Mouse (Mus musculus) heart, postnatal 14 days (tissue): ENCODE results near the gene Ankrd13b. TPM values are rescaled to one million over a fixed set of nuclear protein-coding genes. Genes with fewer than 3 reads are reported as not detected.
"Not testable (repeated sequence)": the region's sequence is repeated elsewhere in the genome, so short reads cannot be mapped to it uniquely, and the experiment has no call there.

Experiments
- DNase-seq, 2 experiments: peaks; one replicate each; pipeline ENCODE4 v3.0.0; 2021 to 2022
- intact Hi-C: fragments of 180-260 bp; cut with DNase I; formaldehyde crosslinking; loops from one replicate; pipeline ENCODE4 v1.15.1; 2025
- long read RNA-seq, 2 experiments: library from polyadenylated mRNA; stranded (forward); transcript quantifications; one replicate each; pipeline ENCODE4 v2.0.0; 2021
- total RNA-seq, 2 experiments: library from RNA; stranded (reverse); gene quantifications; 2 replicates each; pipeline ENCODE4 v1.2.3; 2021

The Ankrd13b gene
- total RNA-seq = 10 to 100 TPM; 10.6 to 10.9 TPM
- long read RNA-seq, experiment 1, partial matches to known transcripts = 5 of 8 reads
- long read RNA-seq, experiment 1, other reads (novel, unspliced or antisense) = 2 of 8 reads
- long read RNA-seq, experiment 2, partial matches to known transcripts = 0 of 5 reads
- long read RNA-seq, experiment 2, other reads (novel, unspliced or antisense) = 5 of 5 reads

DNA sequence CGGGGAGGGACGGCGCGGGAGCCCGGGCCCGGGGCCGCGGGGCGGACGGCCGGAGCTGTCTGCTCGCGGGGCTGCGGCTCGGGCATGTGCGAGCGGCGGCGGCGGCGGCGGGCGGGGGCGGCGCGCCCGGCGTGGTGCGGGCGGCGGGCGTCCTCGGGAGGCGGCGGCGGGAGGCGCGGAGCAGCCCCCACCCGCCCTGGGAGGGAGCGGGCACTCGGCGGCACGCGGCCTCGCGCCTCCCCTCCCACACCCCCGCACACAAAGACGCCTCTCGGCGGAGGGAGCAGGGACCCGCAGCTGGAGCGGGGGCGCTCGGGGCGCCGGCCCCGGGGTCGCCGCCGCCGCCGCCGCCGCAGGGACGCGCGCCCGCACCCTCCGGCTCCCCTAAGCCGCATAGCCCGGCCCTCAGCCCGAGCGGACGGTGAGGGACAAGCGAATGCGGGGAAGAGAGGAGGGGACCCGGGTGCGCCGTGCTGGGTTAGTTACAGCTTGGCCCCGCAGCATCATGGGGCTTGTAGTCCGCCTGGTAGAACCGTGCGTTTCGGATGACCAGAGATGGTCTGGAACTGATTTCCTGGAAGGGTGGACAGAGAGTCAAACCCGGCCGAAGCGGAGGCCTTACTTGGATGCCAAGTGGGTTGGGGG is at the start of gene Ankrd13b:
Gene Ankrd13b, minus strand, starts transcription at position 88 of the 645 bp plus-strand sequence.
- peak; percentile 76 to 79 for DNase-seq
- intact Hi-C loops = loop anchor here (2.0 to 5.0 kb wide), 2 partner anchors 141 to 172 kb away; no protein-coding TSS in a partner anchor

DNA sequence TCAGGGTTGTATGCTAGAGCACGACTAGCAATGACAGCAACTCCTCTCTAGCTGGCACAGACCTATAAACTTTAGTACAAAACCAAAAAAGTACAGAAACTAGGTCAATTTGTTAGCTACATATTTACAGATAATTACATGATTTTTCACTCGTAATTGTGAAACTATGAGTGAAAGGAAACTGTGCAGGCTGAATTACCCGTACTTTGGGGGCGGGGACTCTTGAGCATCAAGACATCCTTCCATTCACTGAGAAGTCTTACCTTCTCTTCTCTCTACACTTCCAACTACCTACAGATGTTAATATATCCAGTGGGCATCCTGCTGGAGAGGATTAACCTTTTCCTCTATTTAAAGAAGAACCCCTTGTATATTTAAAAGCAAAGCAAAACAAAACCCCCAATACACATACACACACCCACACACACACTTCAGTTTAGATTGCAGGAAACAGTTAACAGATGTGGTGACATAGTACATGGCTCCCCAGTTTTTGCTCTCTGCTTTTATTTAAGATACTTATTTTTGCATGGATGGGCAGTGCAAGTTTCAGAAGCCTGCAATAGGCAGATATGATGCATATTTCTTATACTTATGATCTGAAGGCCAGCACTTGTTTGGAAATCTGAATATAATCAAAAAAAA is 42.8 kb upstream of the Ankrd13b start:
- no peak for DNase-seq
- intact Hi-C loops = no loop called here

DNA sequence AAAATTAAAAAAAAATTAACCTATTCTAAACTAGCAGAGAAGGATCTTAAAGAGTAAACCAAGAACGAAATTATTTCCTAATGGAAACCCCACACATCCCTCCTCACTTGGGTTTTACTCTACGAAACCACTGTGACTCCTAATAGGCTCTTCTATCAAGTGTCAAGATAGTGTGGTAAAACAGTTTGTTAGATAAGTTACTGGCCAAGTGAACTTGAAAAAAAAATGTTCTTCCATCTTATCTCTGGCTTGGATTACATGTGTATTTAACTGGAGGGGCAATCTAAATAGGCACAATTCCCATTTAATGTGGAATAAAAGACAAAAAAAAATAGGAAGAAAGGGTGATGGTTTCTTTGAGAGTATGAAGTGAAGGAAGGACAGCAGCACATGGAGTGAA is 41.4 kb upstream of the Ankrd13b start:
- no peak for DNase-seq
- intact Hi-C loops = no loop called here

DNA sequence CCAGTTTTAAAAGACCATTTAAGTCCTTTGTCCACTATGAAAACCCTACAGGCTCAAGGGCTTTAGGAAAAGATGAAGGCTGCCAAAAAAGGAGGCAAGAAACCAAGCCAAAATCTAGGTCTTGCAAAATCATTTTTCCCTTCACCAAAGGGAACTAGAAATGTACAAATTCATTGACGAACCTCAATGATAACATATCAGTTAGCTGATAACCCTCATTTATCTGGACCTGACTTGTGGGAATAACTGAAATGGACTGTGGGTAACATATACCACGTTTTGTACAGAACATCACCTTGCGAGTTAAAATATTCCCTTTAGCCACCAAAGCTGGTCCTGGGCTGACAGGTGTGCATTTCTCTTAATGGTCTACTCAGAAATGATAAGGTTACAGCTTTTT is 40.2 kb upstream of the Ankrd13b start:
- intact Hi-C loops = no loop called here
- no peak for DNase-seq

DNA sequence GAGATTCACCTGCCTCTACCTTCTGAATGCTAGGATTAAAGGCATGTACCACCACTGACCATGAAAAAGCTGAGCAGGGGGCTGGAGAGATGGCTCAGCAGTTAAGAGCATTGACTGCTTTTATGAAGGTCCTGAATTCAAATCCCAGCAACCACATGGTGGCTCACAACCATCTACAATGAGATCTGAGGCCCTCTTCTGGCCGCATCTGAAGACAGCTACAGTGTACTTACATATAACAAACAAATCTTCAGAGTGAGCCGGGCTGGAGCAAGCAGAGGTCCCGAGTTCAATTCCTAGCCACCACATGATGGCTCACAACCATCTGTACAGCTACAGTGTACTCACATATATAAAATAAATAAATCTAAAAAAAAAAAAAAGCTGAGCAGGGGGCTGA is 38.9 kb upstream of the Ankrd13b start:
- DNase-seq, intact Hi-C loops: not testable (repeated sequence)

DNA sequence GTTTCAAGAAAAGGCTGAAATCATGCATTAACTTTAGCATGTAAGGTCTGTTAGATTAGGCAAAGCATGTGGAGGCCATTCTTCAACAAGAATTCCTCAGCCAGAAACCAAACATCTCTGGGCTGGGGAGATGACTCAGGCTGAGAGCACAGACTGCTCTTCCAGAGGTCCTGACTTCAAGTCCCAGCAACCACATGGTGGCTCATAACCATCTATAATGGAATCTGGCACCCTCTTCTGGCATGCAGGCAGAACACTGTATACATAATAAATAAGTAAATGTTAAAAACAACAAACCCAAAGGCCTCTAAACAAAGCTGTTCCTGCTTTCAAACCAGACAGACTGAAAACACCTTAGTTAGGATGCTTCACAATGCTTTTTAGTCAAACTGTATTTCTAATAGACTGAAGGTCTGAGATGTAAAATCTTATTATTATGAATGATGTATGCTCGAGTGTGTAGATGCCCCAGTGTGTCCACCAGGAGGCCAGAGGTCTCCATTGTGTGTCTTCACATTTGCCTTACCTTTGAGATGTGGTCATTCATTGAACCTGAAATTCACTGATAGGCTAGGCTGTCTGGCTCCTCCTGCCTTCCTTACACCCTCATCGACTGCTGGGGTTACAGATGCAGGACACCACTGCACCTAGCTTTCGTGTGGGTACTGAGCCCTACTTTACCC is 36.5 kb upstream of the Ankrd13b start:
- intact Hi-C loops = no loop called here
- no peak for DNase-seq

DNA sequence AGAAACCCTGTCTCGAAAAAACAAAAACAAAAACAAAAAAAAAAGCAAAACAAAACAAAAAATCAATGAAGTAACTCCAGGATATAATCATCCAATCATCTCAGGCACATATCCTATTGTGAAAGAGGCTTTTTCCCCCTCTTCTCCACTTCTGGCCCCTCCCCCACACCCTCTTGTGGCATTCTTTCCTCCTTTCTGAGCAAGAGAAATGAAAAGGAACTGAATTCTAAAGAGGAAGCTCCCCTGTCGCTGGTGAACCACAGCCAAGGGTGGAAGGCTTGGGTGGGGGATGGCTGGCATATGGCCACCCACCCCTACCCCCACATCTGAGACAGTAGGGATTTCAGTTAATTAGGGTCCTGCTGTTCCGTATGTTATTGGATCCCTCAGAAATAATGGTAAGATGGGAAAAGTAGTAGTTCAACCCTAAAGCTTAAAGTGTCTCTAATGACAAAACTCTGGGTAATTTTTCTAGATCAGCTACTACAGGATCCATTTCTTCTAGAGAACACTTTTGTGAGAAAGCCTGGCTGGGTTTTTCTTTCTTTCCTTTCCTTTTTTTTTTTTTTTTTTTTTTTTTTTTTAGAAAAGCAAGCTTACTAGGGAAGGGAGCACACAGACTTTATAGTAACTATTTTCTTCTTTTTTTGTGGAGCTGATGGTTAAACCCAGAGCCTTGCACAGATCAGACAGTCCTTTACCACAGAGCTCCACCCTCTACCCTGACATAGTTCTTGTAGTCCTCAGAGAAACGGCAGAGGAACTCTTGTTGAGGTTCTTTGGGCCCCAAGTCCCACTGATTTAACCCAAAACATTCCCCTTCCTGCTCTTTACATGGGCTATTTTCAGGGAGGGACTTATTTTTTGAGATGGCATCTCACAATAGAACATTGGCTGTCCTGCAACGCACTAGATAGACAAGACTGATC is 31.4 kb upstream of the Ankrd13b start:
- intact Hi-C loops = no loop called here
- no peak for DNase-seq

DNA sequence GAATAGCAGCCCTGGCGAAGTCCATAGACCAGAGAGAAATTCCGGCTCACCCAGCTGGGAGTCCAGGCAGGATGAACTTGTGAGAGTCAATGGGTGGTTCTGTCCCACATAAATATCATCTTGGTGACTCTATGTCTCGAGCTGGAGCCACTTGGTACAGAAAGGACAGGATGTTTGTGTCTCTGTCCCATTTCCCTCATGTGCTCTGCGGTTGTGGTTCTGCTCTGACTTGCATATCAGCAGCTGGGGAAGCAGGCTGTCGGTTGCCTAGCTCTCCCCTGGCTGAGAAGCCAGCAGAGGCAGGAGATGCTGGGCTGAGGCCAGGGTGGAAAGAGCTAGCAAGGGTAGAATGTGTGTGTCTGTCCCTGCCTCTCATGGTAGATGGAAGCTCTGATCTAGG is 29.6 kb upstream of the Ankrd13b start, which contains the start of gene Gm10392:
Gene Gm10392, minus strand, starts transcription at position 156 of the 400 bp plus-strand sequence.
- no peak for DNase-seq
- intact Hi-C loops = no loop called here

DNA sequence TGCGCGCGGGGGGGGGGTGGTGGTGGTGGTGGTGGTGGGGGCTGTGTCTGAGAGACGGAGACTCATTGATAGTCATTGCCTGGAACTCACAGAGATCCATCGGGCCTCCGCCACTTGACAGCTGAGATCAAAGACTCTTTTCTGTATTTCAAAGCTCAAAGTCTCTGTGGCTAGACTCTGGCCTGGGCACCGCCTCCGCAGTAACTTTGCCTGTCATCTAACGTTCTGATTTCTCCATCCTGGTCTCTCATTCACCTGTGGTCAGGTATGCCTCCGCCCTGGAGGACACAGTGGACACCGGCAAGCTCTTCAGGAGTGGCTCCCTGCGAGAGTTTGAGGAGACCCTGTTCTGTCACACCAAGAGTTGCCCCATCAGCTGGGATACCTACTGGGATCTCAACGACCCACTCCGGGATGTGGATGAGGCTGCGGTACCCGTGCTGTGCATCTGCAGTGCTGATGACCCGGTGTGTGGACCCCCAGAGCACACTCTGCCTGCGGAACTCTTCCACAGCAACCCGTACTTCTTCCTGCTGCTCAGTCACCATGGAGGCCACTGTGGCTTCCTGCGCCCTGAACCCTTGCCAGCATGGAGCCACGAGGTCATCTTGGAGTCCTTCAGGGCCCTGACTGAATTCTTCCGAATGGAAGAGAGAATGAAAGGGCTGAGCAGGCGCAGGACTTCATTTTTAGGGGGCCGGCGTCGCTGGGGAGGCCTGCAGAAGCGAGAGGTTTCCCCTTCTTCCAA is 28.7 kb upstream of the Ankrd13b start:
- DNase-seq = no peak
- intact Hi-C loops = no loop called here

DNA sequence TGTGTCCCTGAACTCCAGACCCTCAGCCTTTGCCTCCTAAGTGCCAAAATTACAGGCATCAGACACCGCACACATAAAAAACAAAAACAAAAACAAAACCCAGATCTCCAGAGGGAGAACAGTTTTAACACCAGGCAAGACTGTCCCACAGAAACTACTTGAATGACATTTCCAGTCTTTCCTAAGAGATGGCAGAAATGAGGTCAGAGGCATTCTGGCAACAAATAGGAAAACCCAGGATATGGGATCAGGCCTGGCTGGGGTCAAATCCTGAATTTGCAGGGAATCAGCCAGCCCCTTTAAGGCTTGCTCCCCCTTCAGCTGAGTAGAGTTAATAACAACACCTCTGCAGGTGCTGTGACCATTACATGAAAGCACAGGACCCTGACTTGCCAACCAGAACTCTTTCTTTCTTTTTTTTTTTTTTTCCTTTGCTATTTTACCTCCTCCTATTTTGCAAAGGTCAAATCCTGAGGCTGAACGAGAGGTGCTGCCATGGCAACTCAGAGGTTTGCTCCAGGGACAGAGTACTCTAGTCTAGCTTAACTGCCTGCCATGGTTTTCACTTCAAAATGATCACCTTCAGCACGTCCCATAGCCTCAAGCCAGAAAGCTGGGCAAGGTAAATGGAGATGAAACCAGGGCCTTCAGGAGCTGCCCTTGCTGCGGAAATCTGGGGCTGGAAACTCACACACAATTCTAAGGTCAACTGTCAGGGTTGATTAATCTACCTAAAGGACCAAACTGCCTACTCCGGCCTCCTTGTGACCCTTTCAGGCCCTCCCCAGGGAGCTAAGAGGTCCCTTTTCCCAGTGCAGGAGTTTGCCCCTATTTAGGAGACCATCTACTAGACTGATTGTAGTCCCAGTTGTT is 27.3 kb upstream of the Ankrd13b start:
- intact Hi-C loops = no loop called here

DNA sequence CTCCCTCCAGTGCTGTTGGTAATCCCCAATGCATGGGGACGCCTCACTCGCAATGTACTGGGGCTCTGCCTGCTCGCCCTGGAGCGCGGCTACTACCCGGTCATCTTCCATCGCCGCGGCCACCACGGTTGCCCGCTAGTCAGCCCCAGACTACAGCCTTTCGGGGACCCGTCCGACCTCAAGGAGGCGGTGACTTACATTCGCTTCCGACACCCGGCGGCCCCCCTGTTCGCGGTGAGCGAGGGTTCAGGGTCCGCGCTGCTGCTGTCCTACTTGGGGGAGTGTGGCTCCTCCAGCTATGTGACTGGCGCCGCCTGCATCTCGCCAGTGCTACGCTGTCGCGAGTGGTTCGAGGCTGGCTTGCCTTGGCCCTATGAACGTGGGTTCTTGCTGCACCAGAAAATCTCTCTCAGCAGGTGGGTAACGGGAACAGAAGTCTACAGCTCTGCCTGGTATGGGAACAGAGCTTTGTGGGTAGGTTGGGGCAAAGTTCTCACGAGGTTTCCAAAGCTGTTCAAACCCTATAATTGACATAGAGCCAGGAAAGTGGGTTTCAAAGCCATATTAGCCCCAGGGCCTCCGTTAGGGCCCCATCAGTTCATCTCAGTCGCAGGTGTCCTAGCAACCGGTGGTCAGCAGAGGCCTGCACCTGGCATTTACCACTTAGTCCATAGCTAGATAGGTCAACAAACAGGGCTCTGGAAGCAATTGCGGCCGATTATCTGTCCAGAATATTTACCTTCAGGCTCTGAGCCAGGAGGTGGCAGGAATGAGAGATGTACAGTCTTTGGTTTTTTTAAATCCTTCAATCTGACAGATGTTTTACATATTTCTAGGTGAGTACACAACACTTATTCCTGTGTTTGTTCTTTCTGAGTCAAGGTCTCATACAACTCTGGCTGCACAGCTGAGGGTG is 26.4 kb upstream of the Ankrd13b start, which contains the start of gene Trp53i13:
Gene Trp53i13, minus strand, starts transcription at position 344 of the 916 bp plus-strand sequence.
- no peak for DNase-seq
- intact Hi-C loops = loop anchor here (2.0 kb wide), 1 partner anchor 91 kb away; the partner anchor contains the start of gene Taok1

More for the DNA sequence above, 27.3 kb upstream of the Ankrd13b start:
- DNase-seq = no peak

DNA sequence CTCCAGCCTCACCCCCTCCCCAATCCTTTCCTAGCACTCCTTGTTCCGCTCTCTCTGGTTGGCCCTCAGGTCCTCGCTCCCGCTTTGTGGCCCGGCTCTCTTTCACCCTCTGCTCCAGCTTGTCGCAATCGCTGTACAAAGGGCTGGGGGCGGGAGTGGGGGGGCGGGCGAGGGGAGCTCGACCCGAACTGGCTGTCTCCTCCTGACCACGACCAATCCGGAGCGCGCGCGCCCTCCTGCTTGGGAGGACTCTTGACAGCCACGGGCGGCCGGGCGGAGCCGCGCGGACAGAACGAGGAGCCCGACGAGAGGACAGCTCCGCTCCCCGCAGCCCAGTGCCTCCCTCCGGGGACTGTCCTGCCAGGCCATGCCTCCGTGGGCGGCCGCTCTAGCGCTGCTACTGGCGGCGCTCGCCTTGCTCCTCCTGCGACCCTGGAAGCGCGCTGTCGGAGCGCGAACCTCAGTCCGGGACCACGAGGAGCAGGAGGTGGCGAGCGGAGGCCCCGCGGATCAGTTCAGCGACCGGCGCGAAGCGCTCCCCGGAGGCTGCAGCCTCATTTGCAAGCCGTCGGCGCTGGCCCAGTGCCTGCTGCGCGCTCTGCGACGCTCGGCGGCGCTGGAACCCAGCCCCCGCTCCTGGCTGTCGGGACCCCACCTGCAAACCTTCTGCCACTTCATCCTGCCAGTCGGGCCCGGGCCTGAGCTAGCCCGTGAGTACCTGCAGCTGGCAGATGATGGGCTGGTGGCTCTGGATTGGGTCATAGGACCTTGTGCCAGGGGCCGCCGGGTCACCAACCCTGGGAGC is 25.6 kb upstream of the Ankrd13b start, which contains the start of gene Abhd15:
Gene Abhd15, plus strand, starts transcription at position 290 of the 805 bp plus-strand sequence.
- DNase-seq = peak; percentile 86 to 90
- intact Hi-C loops = loop anchor here (2.0 kb wide), 1 partner anchor 92 kb away; the partner anchor contains the start of gene Taok1

DNA sequence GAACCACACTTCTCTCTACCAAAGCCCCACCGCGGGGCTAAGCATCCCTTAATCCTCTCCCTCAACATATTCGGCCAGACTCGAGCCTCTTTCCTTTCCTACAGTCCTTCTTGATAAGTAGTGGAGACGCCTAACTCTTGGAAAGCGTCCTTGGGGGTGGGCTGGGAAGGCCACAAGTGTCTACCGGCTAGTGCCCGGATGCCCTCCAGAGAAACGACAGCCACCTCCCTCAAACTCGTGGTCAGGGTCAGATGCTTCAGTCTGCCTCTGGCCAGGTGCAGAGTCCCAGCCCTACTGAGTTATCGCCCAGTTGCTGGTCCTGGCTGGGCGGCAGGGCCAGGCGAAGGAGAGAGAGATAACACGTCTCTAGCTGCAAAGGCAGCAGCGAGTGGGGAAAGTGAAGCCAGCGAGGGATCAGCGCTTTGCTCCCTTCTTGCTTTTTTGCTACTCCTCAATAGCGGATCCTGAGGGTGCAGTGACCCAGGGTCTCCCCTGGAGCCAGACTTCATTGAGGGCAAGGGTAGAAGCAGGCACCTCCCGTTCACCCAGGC is 24.9 kb upstream of the Ankrd13b start:
- intact Hi-C loops = loop anchor here (2.0 kb wide), 1 partner anchor 92 kb away; the partner anchor contains the start of gene Taok1
- DNase-seq = no peak

DNA sequence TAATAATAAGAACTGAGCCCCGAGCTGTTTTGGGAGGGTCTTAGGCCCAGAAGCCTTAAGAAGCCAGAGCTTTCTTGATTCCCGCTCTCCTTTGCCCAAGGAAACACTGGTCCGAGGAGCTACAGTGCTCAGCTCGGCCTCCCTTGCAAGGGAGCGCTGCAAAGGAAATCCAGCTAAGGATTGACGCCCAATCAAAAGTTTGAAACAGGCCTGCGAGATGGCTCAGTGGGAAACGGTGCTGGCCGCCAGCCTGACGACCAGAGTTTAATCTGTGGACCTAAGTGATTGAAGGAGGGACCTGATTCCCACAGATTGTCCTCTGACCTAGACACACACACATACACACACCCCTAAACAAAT is 24.3 kb upstream of the Ankrd13b start:
- DNase-seq = peak in 1 of 2 experiments; percentile 22
- intact Hi-C loops = loop anchor here (2.0 kb wide), 1 partner anchor 93 kb away; the partner anchor contains the start of gene Taok1

DNA sequence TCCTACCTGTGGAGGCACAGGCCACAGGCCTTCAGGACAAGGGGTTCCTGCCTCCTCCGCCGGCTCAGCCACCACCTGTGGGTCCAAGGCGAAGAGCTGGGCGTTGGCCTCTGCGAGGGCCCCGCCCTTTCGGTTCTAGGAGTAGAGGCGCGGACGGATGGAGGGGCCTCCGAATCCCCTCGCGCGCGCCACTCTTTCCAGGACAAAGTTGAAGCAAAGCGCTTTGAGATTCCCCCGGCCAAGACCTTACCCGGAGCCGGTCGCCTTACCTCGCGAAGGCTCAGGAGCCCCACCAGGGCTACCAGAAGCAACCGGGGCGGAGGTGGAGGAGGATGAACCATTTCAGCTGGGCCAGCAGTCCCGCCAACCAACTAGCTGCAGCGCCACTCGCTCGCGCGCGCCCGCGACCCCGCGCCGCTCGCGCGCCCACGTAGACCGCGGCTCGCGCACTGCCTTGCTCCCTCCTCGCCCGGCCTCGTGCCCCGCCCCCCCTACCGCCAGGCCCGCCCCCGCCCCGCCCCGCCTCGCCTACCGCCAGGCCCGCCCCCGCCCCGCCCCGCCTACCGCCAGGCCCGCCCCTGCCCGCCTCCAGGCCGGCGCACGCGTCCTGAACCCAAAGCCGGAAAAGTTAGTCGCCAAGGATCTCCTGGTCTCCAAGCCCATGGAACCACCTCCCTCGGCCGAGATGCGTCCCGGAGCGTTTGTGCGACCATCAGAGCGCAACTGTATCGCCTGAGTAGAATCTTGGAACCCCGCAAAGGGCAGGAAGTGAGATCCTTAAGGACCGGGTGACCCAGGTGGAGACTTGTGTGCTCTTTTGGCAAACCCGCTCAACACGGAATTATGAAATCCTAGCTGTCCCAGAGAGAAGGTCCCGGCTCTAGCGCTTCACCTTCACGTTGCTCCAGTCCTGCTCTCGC is 23.7 kb upstream of the Ankrd13b start:
- intact Hi-C loops = no loop called here
- DNase-seq = peak; percentile 89 to 93
